Mouse (Mus musculus) C2C12 (cell line): ENCODE measurements around the gene Osbpl2. TPM values are rescaled to one million over a fixed set of nuclear protein-coding genes. Genes with fewer than 3 reads are reported as not detected.

ENCODE experiments used
- H3K27me3 ChIP-seq: one replicate; pipeline ENCODE4 v1.6.1; 2011; ENCODE audit not compliant: control insufficient read depth, insufficient read depth, insufficient read length
- H3K36me3 ChIP-seq: one replicate; pipeline ENCODE4 v1.6.1; 2011; ENCODE audit not compliant: control insufficient read depth, insufficient read depth
- H3K4me3 ChIP-seq: one replicate; pipeline ENCODE4 v1.5.1; 2011; ENCODE audit warnings: mild to moderate bottlenecking, control low read depth; ENCODE audit not compliant: poor library complexity, insufficient read depth, severe bottlenecking
- H3K79me2 ChIP-seq: one replicate; pipeline ENCODE4 v1.6.1; 2011; ENCODE audit not compliant: control insufficient read depth, insufficient read depth
- H3K79me3 ChIP-seq: one replicate; pipeline ENCODE4 v1.6.1; 2011; ENCODE audit warnings: low read depth, control low read depth
- H3ac ChIP-seq: one replicate; pipeline ENCODE3; 2011; ENCODE audit warnings: low read depth; ENCODE audit not compliant: control insufficient read depth, insufficient read length
- CEBPB ChIP-seq: IDR thresholded peaks from one replicate; pipeline ENCODE4 v1.6.1; 2011; ENCODE audit warnings: low read depth, mild to moderate bottlenecking, control low read depth, moderate library complexity
- CTCF ChIP-seq: IDR thresholded peaks from one replicate; pipeline ENCODE4 v1.5.1; 2011; ENCODE audit not compliant: control insufficient read depth, insufficient read depth, insufficient read length
- FOSL1 ChIP-seq: IDR thresholded peaks from one replicate; pipeline ENCODE4 v1.8.0; 2011; ENCODE audit warnings: mild to moderate bottlenecking, low read length; ENCODE audit not compliant: poor library complexity, insufficient read depth, severe bottlenecking
- MAX ChIP-seq: IDR thresholded peaks from one replicate; pipeline ENCODE4 v1.6.1; 2011; ENCODE audit warnings: mild to moderate bottlenecking, control low read depth
- MYOD1 ChIP-seq: IDR thresholded peaks from one replicate; pipeline ENCODE4 v1.6.1; 2011; ENCODE audit warnings: low read depth; ENCODE audit not compliant: control insufficient read depth, insufficient read length
- MYOG ChIP-seq: IDR thresholded peaks from one replicate; pipeline ENCODE4 v1.6.1; 2011; ENCODE audit not compliant: control insufficient read depth, insufficient read length; ENCODE audit errors: extremely low read depth
- USF1 ChIP-seq: IDR thresholded peaks from one replicate; pipeline ENCODE4 v1.6.1; 2011; ENCODE audit warnings: low read depth, mild to moderate bottlenecking, control low read depth, moderate library complexity
- long read RNA-seq, 2 experiments: library from polyadenylated mRNA; unstranded; transcript quantifications; one replicate each; pipeline ENCODE4 v2.0.0; 2019 to 2020
- polyA plus RNA-seq: library from polyadenylated mRNA; unstranded; fragments of >200 nt; fragmentation: generic; extraction: Trizol; gene quantifications from one replicate; pipeline ENCODE4 v1.2.1, GENCODE M21; 2012; ENCODE audit warnings: missing spikeins

Osbpl2 gene
- 9.2 TPM for polyA plus RNA-seq
- long read RNA-seq, experiment 1, transcript Osbpl2-201 (14 exons, 2,805 nt) = major isoform, 19 of 27 reads
- long read RNA-seq, experiment 1, partial matches to known transcripts = 0 of 27 reads
- long read RNA-seq, experiment 1, other reads (novel, unspliced or antisense) = 8 of 27 reads
- long read RNA-seq, experiment 2, transcript Osbpl2-201 (14 exons, 2,805 nt) = major isoform, 115 of 172 reads
- long read RNA-seq, experiment 2, partial matches to known transcripts = 17 of 172 reads
- long read RNA-seq, experiment 2, other reads (novel, unspliced or antisense) = 39 of 172 reads

- peak within 1 kb of the TSS; percentile 72 for H3K4me3 ChIP-seq
- peak within 1 kb of the TSS; percentile 45 for H3ac ChIP-seq
- H3K79me3 ChIP-seq = no peaks in the 10 kb centered on the region
- TF ChIP-seq FOSL1 = no peak
- TF ChIP-seq CTCF = no peak
- no peak for TF ChIP-seq MYOG
- TF ChIP-seq MYOD1 = no peak
- TF ChIP-seq CEBPB = no peak
- TF ChIP-seq MAX = peak; percentile 73
- TF ChIP-seq USF1 = peak; percentile 66
- H3K79me2 ChIP-seq = no peaks in the 10 kb centered on the region
- no peaks in the 10 kb centered on the region for H3K27me3 ChIP-seq
- no peaks in the 10 kb centered on the region for H3K36me3 ChIP-seq
Observed at GRCm38 (mm10) chr2:180118661-180119438, at the start of gene Osbpl2. TSS of gene Osbpl2 (plus strand) at chr2:180119306.

GRCm38 (mm10) chr2:180069770-180070480 is 49.2 kb upstream of the Osbpl2 start:
- no peaks in the 10 kb centered on the region for H3K27me3 ChIP-seq
- peak overlapping the region; percentile 62 for H3ac ChIP-seq
- peak overlapping the region; percentile 90 for H3K4me3 ChIP-seq
- TF ChIP-seq CTCF (no peak), MAX (no peak), MYOD1 (no peak), FOSL1 (no peak), USF1 (no peak), MYOG (no peak), CEBPB (no peak)
- peaks cover 7% of the 10 kb centered on the region for H3K36me3 ChIP-seq
- H3K79me3 ChIP-seq = no peaks in the 10 kb centered on the region
- peaks cover 15% of the 10 kb centered on the region for H3K79me2 ChIP-seq

- Histone ChIP-seq H3K4me3 (peak within 1 kb of the TSS; percentile 90), H3ac (peak within 1 kb of the TSS; percentile 62), H3K36me3 (peaks cover 7% of the 10 kb centered on the region), H3K79me2 (peaks cover 15% of the 10 kb centered on the region), H3K79me3 (no peaks in the 10 kb centered on the region), H3K27me3 (no peaks in the 10 kb centered on the region)
- TF ChIP-seq CTCF = no peak
- TF ChIP-seq MAX = peak; percentile 74
Observed at GRCm38 (mm10) chr2:180070481-180071453, 48.3 kb upstream of the Osbpl2 start, which contains the start of gene Mtg2. TSS of gene Mtg2 (plus strand) at chr2:180070588.

GRCm38 (mm10) chr2:180071671-180072070 is 47.4 kb upstream of the Osbpl2 start:
- TF ChIP-seq USF1 (no peak), MYOD1 (no peak), MAX (no peak), MYOG (no peak), CTCF (no peak), FOSL1 (no peak), CEBPB (no peak)
- H3K4me3 ChIP-seq = no peak overlapping the region

GRCm38 (mm10) chr2:180072886-180073285 is 46.2 kb upstream of the Osbpl2 start:
- Histone ChIP-seq H3ac (no peak overlapping the region), H3K36me3 (peaks cover 13% of the 10 kb centered on the region), H3K4me3 (no peak overlapping the region), H3K79me2 (peaks cover 15% of the 10 kb centered on the region), H3K27me3 (no peaks in the 10 kb centered on the region), H3K79me3 (no peaks in the 10 kb centered on the region)
- TF ChIP-seq USF1 (no peak), FOSL1 (no peak), CTCF (no peak), MYOG (no peak), MAX (no peak), MYOD1 (no peak), CEBPB (no peak)

More at GRCm38 (mm10) chr2:180071671-180072070, 47.4 kb upstream of the Osbpl2 start:
- Histone ChIP-seq H3K27me3 (no peaks in the 10 kb centered on the region), H3K79me3 (no peaks in the 10 kb centered on the region), H3ac (no peak overlapping the region), H3K79me2 (peaks cover 15% of the 10 kb centered on the region), H3K36me3 (peaks cover 7% of the 10 kb centered on the region)
